Mouse (Mus musculus) embryo, embryonic 11.5 days (tissue): ENCODE measurements around the gene Ifnlr1.
"Not testable (repeated sequence)": the region's sequence is repeated elsewhere in the genome, so short reads cannot be mapped to it uniquely, and the experiment has no call there.

ENCODE experiments used
- DNase-seq: peaks from one replicate; pipeline ENCODE4 v3.0.0-alpha.2; 2012; ENCODE audit warnings: low read depth, low spot score

The Ifnlr1 gene

GRCm38 (mm10) chr4:135684731-135685130, 1.4 kb upstream of the Ifnlr1 start:
- DNase-seq: no peak

- DNase-seq: no peak
Measured at GRCm38 (mm10) chr4:135686568-135686953, 474 bp downstream of the Ifnlr1 start.

- DNase-seq: no peak
Measured at GRCm38 (mm10) chr4:135689797-135690196, 3.7 kb downstream of the Ifnlr1 start.

GRCm38 (mm10) chr4:135690241-135690640, 4.2 kb downstream of the Ifnlr1 start:
- DNase-seq: no peak

- no peak for DNase-seq
Measured at GRCm38 (mm10) chr4:135692916-135693315, 6.8 kb downstream of the Ifnlr1 start.

- DNase-seq: no peak
Measured at GRCm38 (mm10) chr4:135698498-135698897, 12.4 kb downstream of the Ifnlr1 start.

GRCm38 (mm10) chr4:135703497-135703896, 17.4 kb downstream of the Ifnlr1 start:
- no peak for DNase-seq

- no peak for DNase-seq
Measured at GRCm38 (mm10) chr4:135704016-135704415, 17.9 kb downstream of the Ifnlr1 start.

GRCm38 (mm10) chr4:135706045-135706444, 20.0 kb downstream of the Ifnlr1 start:
- no peak for DNase-seq

GRCm38 (mm10) chr4:135709072-135709564, 23.0 kb downstream of the Ifnlr1 start:
- DNase-seq: peak; percentile 62

- DNase-seq: no peak
Measured at GRCm38 (mm10) chr4:135709621-135710020, 23.5 kb downstream of the Ifnlr1 start.

GRCm38 (mm10) chr4:135710392-135710791, 24.3 kb downstream of the Ifnlr1 start:
- no peak for DNase-seq

- no peak for DNase-seq
Measured at GRCm38 (mm10) chr4:135714776-135715175, 28.7 kb downstream of the Ifnlr1 start.

- not testable (repeated sequence) for DNase-seq
Measured at GRCm38 (mm10) chr4:135716438-135716837, 30.4 kb downstream of the Ifnlr1 start.

- DNase-seq: no peak
Measured at GRCm38 (mm10) chr4:135722540-135723290, 36.6 kb downstream of the Ifnlr1 start.

GRCm38 (mm10) chr4:135726416-135726815, 40.3 kb downstream of the Ifnlr1 start:
- DNase-seq: no peak

- no peak for DNase-seq
Measured at GRCm38 (mm10) chr4:135727817-135728216, 41.7 kb downstream of the Ifnlr1 start, which contains the start of gene Il22ra1. TSS of gene Il22ra1 (plus strand) at chr4:135728172.

GRCm38 (mm10) chr4:135730204-135730603, 44.1 kb downstream of the Ifnlr1 start:
- no peak for DNase-seq

- no peak for DNase-seq
Measured at GRCm38 (mm10) chr4:135730951-135731350, 44.9 kb downstream of the Ifnlr1 start.

GRCm38 (mm10) chr4:135733901-135734300, 47.8 kb downstream of the Ifnlr1 start:
- DNase-seq: no peak

- DNase-seq: no peak
Measured at GRCm38 (mm10) chr4:135736903-135737302, 50.8 kb downstream of the Ifnlr1 start.

- DNase-seq: no peak
Measured at GRCm38 (mm10) chr4:135738237-135738636, 52.1 kb downstream of the Ifnlr1 start.

- no peak for DNase-seq
Measured at GRCm38 (mm10) chr4:135739148-135739547, 53.1 kb downstream of the Ifnlr1 start.
